Mouse (Mus musculus): ENCODE data around the gene Ass1. TPM values are rescaled to one million over a fixed set of nuclear protein-coding genes. Genes with fewer than 3 reads are reported as not detected.

Gene Ass1
- polyA plus RNA-seq (2012; fragmentation: generic; extraction: Trizol), result 10 to 100 TPM; 12.1 to 13.9 TPM

DNA sequence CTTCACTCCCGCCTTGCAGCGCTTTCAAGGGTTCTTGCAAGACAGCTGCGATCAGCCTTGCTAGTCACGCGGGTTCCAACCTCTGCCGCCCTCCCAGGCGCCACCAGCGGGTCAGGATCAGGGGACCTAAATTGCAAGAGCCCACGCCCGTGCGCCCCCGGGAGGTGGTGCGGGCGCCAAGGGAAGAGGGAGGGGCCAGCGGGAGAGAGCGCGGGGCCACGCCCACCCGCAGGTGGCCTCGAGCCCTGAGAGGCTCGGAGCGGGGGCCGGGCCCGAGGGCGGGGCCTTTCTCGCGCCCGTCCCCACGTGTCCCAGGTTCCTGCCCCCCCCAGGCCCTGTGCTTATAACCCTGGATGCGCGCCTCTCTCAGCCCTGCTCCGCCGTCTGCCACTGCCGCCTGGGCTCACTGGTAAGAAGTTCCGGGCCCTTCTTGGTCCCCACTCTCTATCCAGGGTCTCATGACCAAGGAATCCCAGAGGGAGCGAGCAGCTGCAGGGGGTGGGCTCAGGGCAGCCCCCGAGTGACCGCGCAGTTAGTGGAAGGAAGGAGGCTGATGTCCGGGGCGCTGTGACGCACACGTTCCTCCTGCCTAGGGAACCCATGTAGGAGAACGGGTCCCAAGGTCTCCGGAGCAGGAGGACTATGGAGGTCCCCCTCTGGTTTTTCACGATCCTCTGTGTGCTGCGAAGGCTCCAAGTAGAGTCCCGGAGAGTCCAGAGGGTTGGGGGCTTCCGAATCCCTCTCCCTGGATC is at the start of gene Ass1:
Gene Ass1 (plus strand): TSS at position 277 of the 752 bp plus-strand sequence.

Other genes with a start within 250 kb of the Ass1 start
- 10 to 100 TPM; 21.5 to 22.3 TPM for gene Ncs1, start 224.4 kb upstream of the Ass1 start, polyA plus RNA-seq (2012; fragmentation: generic; extraction: Trizol)
- gene Hmcn2, start 155.8 kb upstream of the Ass1 start, polyA plus RNA-seq (2012; fragmentation: generic; extraction: Trizol), result 1 to 10 TPM in 1 of 2 experiments, under 1 TPM in 1; 0.74 to 1.6 TPM
- 10 to 100 TPM in 1 of 2 experiments, 1 to 10 TPM in 1; 5.1 to 14.6 TPM for gene Fubp3, start 102.4 kb downstream of the Ass1 start, polyA plus RNA-seq (2012; fragmentation: generic; extraction: Trizol)
- gene Prdm12, start 169.8 kb downstream of the Ass1 start, polyA plus RNA-seq (2012; fragmentation: generic; extraction: Trizol), result not detected
- gene Exosc2, start 200.5 kb downstream of the Ass1 start, polyA plus RNA-seq (2012; fragmentation: generic; extraction: Trizol), result 10 to 100 TPM; 25.5 to 34.3 TPM
- gene Abl1, start 218.2 kb downstream of the Ass1 start, polyA plus RNA-seq (2012; fragmentation: generic; extraction: Trizol), result 10 to 100 TPM in 1 of 2 experiments, 1 to 10 TPM in 1; 8.3 to 70.7 TPM